Mouse (Mus musculus): Measurements from ENCODE around the gene Pik3r6.

Pik3r6 gene

GRCm38 (mm10) chr11:68564356-68565031, 61.7 kb downstream of the Pik3r6 start:
- in situ Hi-C loops (cut with MboI; ENCODE audit: unreplicated experiment in 2 of 2): loop anchor here in 1 of 2 experiments (25.0 kb wide), 1 partner anchor 423 kb away; the partner anchor contains the start of gene Rangrf

GRCm38 (mm10) chr11:68565032-68565429, 62.2 kb downstream of the Pik3r6 start:
- in situ Hi-C loops (cut with MboI; ENCODE audit: unreplicated experiment in 2 of 2): loop anchor here in 1 of 2 experiments (25.0 kb wide), 1 partner anchor 422 kb away; the partner anchor contains the start of gene Rangrf

GRCm38 (mm10) chr11:68566447-68567059, 63.7 kb downstream of the Pik3r6 start:
- in situ Hi-C loops (cut with MboI; ENCODE audit: unreplicated experiment in 2 of 2): loop anchor here in 1 of 2 experiments (25.0 kb wide), 1 partner anchor 421 kb away; the partner anchor contains the start of gene Rangrf

- in situ Hi-C loops (cut with MboI; ENCODE audit: unreplicated experiment in 2 of 2): loop anchor here in 1 of 2 experiments (5.0 to 25.0 kb wide), 2 partner anchors 306 to 416 kb away; partner anchors contain the start of gene Rangrf
Observed at GRCm38 (mm10) chr11:68570861-68571260, 68.0 kb downstream of the Pik3r6 start.

GRCm38 (mm10) chr11:68577076-68577475, 74.3 kb downstream of the Pik3r6 start:
- in situ Hi-C loops (cut with MboI; ENCODE audit: unreplicated experiment in 2 of 2): no loop called here

GRCm38 (mm10) chr11:68579462-68579881, 76.7 kb downstream of the Pik3r6 start:
- in situ Hi-C loops (cut with MboI; ENCODE audit: unreplicated experiment in 2 of 2): no loop called here

- in situ Hi-C loops (cut with MboI; ENCODE audit: unreplicated experiment in 2 of 2): no loop called here
Observed at GRCm38 (mm10) chr11:68580566-68580965, 77.7 kb downstream of the Pik3r6 start.

- in situ Hi-C loops (cut with MboI; ENCODE audit: unreplicated experiment in 2 of 2): no loop called here
Observed at GRCm38 (mm10) chr11:68583225-68583624, 80.4 kb downstream of the Pik3r6 start.

- in situ Hi-C loops (cut with MboI; ENCODE audit: unreplicated experiment in 2 of 2): no loop called here
Observed at GRCm38 (mm10) chr11:68583906-68584480, 81.2 kb downstream of the Pik3r6 start.

GRCm38 (mm10) chr11:68585890-68586289, 83.1 kb downstream of the Pik3r6 start:
- in situ Hi-C loops (cut with MboI; ENCODE audit: unreplicated experiment in 2 of 2): loop anchor here (5.0 kb wide), 2 partner anchors 221 to 291 kb away; no protein-coding TSS in a partner anchor

GRCm38 (mm10) chr11:68586721-68587120, 83.9 kb downstream of the Pik3r6 start, which contains the start of gene Ccdc42:
Ccdc42 (plus strand) TSS chr11:68587021.
- in situ Hi-C loops (cut with MboI; ENCODE audit: unreplicated experiment in 2 of 2): loop anchor here (5.0 kb wide), 2 partner anchors 221 to 291 kb away; no protein-coding TSS in a partner anchor

GRCm38 (mm10) chr11:68589055-68589809, 86.4 kb downstream of the Pik3r6 start:
- in situ Hi-C loops (cut with MboI; ENCODE audit: unreplicated experiment in 2 of 2): loop anchor here (5.0 kb wide), 2 partner anchors 218 to 288 kb away; no protein-coding TSS in a partner anchor

GRCm38 (mm10) chr11:68591708-68592107, 88.9 kb downstream of the Pik3r6 start:
- in situ Hi-C loops (cut with MboI; ENCODE audit: unreplicated experiment in 2 of 2): loop anchor here in 1 of 2 experiments (5.0 kb wide), 1 partner anchor 121 kb away; no protein-coding TSS in a partner anchor

- in situ Hi-C loops (cut with MboI; ENCODE audit: unreplicated experiment in 2 of 2): loop anchor here in 1 of 2 experiments (5.0 kb wide), 1 partner anchor 119 kb away; no protein-coding TSS in a partner anchor
Observed at GRCm38 (mm10) chr11:68593247-68593646, 90.4 kb downstream of the Pik3r6 start.

- in situ Hi-C loops (cut with MboI; ENCODE audit: unreplicated experiment in 2 of 2): no loop called here
Observed at GRCm38 (mm10) chr11:68597912-68598311, 95.1 kb downstream of the Pik3r6 start.

GRCm38 (mm10) chr11:68600551-68601021, 97.8 kb downstream of the Pik3r6 start:
- in situ Hi-C loops (cut with MboI; ENCODE audit: unreplicated experiment in 2 of 2): loop anchor here in 1 of 2 experiments (5.0 kb wide), 1 partner anchor 117 kb away; no protein-coding TSS in a partner anchor

- in situ Hi-C loops (cut with MboI; ENCODE audit: unreplicated experiment in 2 of 2): loop anchor here in 1 of 2 experiments (5.0 kb wide), 1 partner anchor 116 kb away; no protein-coding TSS in a partner anchor
Observed at GRCm38 (mm10) chr11:68601486-68601991, 98.7 kb downstream of the Pik3r6 start.
